ENCODE assay signal across 25 mouse cellular contexts in the genomic region with DNA sequence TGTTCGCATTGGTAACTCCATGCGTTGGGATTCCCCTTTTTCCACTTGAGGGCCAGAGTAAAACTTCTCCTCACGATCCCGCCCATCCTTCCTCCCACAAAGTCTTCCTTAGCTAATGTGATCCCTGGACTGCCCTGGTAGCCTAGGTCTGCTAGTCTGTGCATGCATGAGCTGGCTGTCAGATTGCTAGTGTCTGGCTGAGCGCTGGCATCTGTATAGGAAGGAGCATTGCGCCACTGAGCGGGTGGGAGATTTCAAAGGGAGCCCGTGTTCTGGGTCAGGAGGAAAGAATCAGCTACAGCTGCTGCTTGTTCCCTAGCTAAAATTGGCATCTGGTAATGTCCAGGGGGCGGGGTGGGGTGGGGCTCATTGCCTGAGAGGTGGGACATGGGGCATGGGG. TPM values are rescaled to one million over a fixed set of nuclear protein-coding genes. Genes with fewer than 3 reads are reported as not detected.
DNase-seq lines count a peak whose midpoint lies in the region; ATAC-seq and TF ChIP-seq lines count a peak whose summit lies in the region.
"Had no signal": no experiment of that assay in that cellular context is flagged by ENCODE, and none has a peak within 500 bp of the region (broad histone marks: within the 10 kb centered on the region; RNA-seq: fewer than 3 reads in every experiment).

No protein-coding gene starts in this region.

- no peak for TF ChIP-seq POLR2A in lung, adult 2 months (IDR thresholded peaks at IDR 0.05; ENCODE audit: borderline replicate concordance, extremely low read depth, low read depth, low read length)

- H3K9me3 ChIP-seq in lung, postnatal 0 days (ENCODE audit: low read length) = no peaks in the 10 kb centered on the region
- H3K9me3 ChIP-seq in midbrain, embryonic 15.5 days = no peaks in the 10 kb centered on the region
- H3K9me3 ChIP-seq: heart, embryonic 13.5 days; neural tube, embryonic 15.5 days had no signal

- 0 out of 2 replicates have a peak overlapping the region, but pooled peaks have one; percentile 26 for H3K27ac ChIP-seq in lung, postnatal 0 days (ENCODE audit: low read length)
- no peak overlapping the region for H3K27ac ChIP-seq in midbrain, embryonic 15.5 days
- H3K27ac ChIP-seq: heart, adult 2 months; heart, embryonic 13.5 days; hindbrain, postnatal 0 days; neural tube, embryonic 15.5 days had no signal

- no peaks in the 10 kb centered on the region for H3K27me3 ChIP-seq in lung, postnatal 0 days (replicated peaks; ENCODE audit: insufficient read depth, low read length)
- no peaks in the 10 kb centered on the region for H3K27me3 ChIP-seq in midbrain, embryonic 15.5 days (replicated peaks)
- H3K27me3 ChIP-seq: heart, embryonic 13.5 days; neural tube, embryonic 15.5 days; Patski had no signal

- TF ChIP-seq CTCF in lung, postnatal 0 days (IDR thresholded peaks at IDR 0.05) = no peak
- no peak for TF ChIP-seq CTCF in lung, adult 2 months (IDR thresholded peaks at IDR 0.05; ENCODE audit: insufficient read depth, low read length)

- no peak overlapping the region for H3K4me3 ChIP-seq in lung, postnatal 0 days (ENCODE audit: low read depth, low read length)
- no peak overlapping the region for H3K4me3 ChIP-seq in lung, adult 2 months (replicated peaks; ENCODE audit: extremely low read depth, low read depth, low read length)
- no peak overlapping the region for H3K4me3 ChIP-seq in midbrain, embryonic 15.5 days
- H3K4me3 ChIP-seq: heart, adult 2 months; heart, embryonic 13.5 days; neural tube, embryonic 15.5 days had no signal

- ATAC-seq in lung, postnatal 0 days = peak; percentile 93
- no peak for ATAC-seq in midbrain, embryonic 15.5 days (replicated peaks)
- ATAC-seq: forebrain, postnatal 0 days; hindbrain, postnatal 0 days; intestine, embryonic 16.5 days; liver, postnatal 0 days; Patski had no signal

- 74% methylated on average over 9 of the region's 9 CpGs for WGBS in lung, postnatal 0 days
- WGBS in lung, adult 2 months = 78% methylated on average over 9 of the region's 9 CpGs
- WGBS in midbrain, embryonic 15.5 days = 80% methylated on average over 9 of the region's 9 CpGs

- H3K4me1 ChIP-seq in lung, postnatal 0 days (ENCODE audit: insufficient read depth, low read depth, low read length) = no peaks in the 10 kb centered on the region
- H3K4me1 ChIP-seq in lung, adult 2 months (ENCODE audit: control insufficient read depth, insufficient read depth, low read length) = no peaks in the 10 kb centered on the region
- no peaks in the 10 kb centered on the region for H3K4me1 ChIP-seq in midbrain, embryonic 15.5 days
- H3K4me1 ChIP-seq: neural tube, embryonic 15.5 days had no signal

- DNase-seq in heart, adult 11 months = peak; percentile 94
- DNase-seq in heart, adult 18-20 months = no peak
- peak; percentile 82 for DNase-seq in lung, postnatal 0 days (ENCODE audit: low spot score)
- DNase-seq in lung, adult 2 months = no peak
- peak; percentile 56 for DNase-seq in brain, adult 2 months (ENCODE audit: low read depth, low spot score)
- peak; percentile 44 for DNase-seq in lung, postnatal 14 days
- no peak for DNase-seq in embryo, embryonic 9.5 days (ENCODE audit: extremely low spot score)
- DNase-seq: adrenal gland, adult 2 months; cerebellum, adult 2 months; cerebellum, postnatal 36 days; embryo, embryonic 11 days; forebrain, postnatal 0 days; heart, adult 2 months; heart, postnatal 14 days; kidney, postnatal 25 days; liver, postnatal 0 days; thymus, postnatal 25 days had no signal

- no peak overlapping the region for H3K9ac ChIP-seq in lung, postnatal 0 days (replicated peaks; ENCODE audit: low read depth)
- no peak overlapping the region for H3K9ac ChIP-seq in midbrain, embryonic 15.5 days
- H3K9ac ChIP-seq: forebrain, postnatal 0 days; heart, embryonic 13.5 days; liver, postnatal 0 days; neural tube, embryonic 15.5 days had no signal

- H3K36me3 ChIP-seq in lung, postnatal 0 days (ENCODE audit: insufficient read depth, low read length) = peaks cover 45% of the 10 kb centered on the region
- peaks cover 53% of the 10 kb centered on the region for H3K36me3 ChIP-seq in midbrain, embryonic 15.5 days (replicated peaks)

- no peak for TF ChIP-seq EP300 in lung, postnatal 0 days (IDR thresholded peaks at IDR 0.05)

- H3K4me2 ChIP-seq in lung, postnatal 0 days (replicated peaks; ENCODE audit: low read depth, low read length) = no peak overlapping the region
- no peak overlapping the region for H3K4me2 ChIP-seq in midbrain, embryonic 15.5 days
- H3K4me2 ChIP-seq: heart, embryonic 13.5 days; liver, embryonic 11.5 days; midbrain, embryonic 11.5 days; neural tube, embryonic 15.5 days had no signal

RNA-seq across cellular contexts. Expression of gene Psap, which starts 18.6 kb away (rescaled TPM):
- 1,000 to 10,000 TPM; 1,306 to 1,321 TPM for total RNA-seq in heart, adult 18-20 months (2021)
- polyA plus RNA-seq in lung, postnatal 0 days (2015; fragmentation: Nextera tagmentation; extraction: Ambion mirVana) = 120 and 128 TPM in 2 replicates
- polyA plus RNA-seq in lung, adult 2 months (2012; rRNA removed) = 993 and 1,289 TPM in 2 replicates
- 169 and 192 TPM in 2 replicates for polyA plus RNA-seq in midbrain, embryonic 15.5 days (2015; fragmentation: Nextera tagmentation; extraction: Ambion mirVana)

RNA-seq across cellular contexts. Expression of gene Vsir, which starts 50.6 kb away (rescaled TPM):
- 10 to 100 TPM; 11.3 to 13.3 TPM for total RNA-seq in heart, adult 18-20 months (2021)
- 13.7 and 19.7 TPM in 2 replicates for polyA plus RNA-seq in lung, postnatal 0 days (2015; fragmentation: Nextera tagmentation; extraction: Ambion mirVana)
- polyA plus RNA-seq in lung, adult 2 months (2012; rRNA removed) = 87.9 and 105 TPM in 2 replicates
- 2.5 and 3.0 TPM in 2 replicates for polyA plus RNA-seq in midbrain, embryonic 15.5 days (2015; fragmentation: Nextera tagmentation; extraction: Ambion mirVana)

Comparison
In these comparisons a context has a peak if more than half of its experiments do, and no peak if none do; other contexts are left out.
1. DNase-seq: peak in heart, adult 11 months (single experiment), lung, postnatal 0 days (single experiment), brain, adult 2 months (single experiment) and lung, postnatal 14 days (single experiment); none in heart, adult 18-20 months (0 of 2), lung, adult 2 months (single experiment) and embryo, embryonic 9.5 days (single experiment).